Mouse (Mus musculus): ENCODE results near the gene Psph. TPM values are rescaled to one million over a fixed set of nuclear protein-coding genes. Genes with fewer than 3 reads are reported as not detected.
"Not testable (repeated sequence)": the region's sequence is repeated elsewhere in the genome, so short reads cannot be mapped to it uniquely, and the experiment has no call there.

Gene Psph
- 13.3 and 14.2 TPM in 2 replicates for polyA plus RNA-seq (2012; rRNA removed)

DNA sequence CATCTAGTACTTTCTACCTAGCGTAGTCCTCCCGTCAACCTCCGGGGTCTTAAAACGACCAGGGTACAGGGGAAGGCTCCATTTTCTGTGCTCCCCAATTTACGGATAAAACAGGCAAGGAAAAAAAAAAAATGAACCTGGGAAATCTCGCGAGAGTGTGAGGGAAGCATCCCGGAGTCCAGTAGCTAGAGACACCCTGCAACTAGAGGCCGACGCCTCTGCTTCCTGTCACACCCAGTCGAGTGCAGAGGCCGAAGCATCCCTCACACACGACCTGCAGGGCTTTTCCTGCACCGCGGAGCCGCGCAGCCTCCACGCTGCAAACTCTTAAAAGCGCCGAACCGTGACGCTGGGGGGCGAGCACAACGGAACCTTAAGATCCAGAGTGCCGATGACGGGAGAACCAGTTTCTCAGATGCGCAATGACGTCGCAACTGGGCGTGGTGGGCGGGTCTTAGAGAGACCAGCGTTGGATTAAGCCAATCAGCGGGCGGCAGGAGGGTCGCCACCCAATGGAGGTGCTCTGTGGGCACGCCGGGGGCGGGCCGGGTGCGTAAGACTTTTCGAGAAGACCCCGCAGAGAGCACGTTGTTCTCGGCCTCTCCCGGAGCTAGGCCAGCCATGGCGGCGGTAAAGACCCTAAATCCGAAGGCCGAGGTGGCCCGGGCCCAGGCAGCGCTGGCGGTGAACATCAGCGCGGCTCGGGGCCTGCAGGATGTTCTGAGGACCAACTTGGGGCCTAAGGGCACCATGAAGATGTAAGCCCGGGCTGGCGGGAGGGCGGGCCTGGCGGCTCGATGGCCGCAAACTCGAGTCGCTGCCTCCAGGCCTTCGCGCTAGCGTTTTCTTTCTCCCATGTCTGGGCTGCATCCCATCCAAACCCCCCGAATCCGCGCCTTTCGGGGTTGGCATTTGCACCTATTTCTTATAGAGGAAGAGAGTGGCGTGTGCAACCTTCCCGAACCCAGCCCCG lies at the start of gene Psph:
TSS of gene Psph (minus strand) at position 632 of the 973 bp plus-strand sequence.
- peak; percentile 92 to 97 for DNase-seq (ENCODE audit: low read depth in 1 of 2, low spot score in 2 of 2)
- WGBS = under 1% methylated on average over 73 of the region's 73 CpGs
- TF ChIP-seq POLR2A (IDR thresholded peaks at IDR 0.05; ENCODE audit: low read depth, low read length) (peak; percentile 48), CTCF (IDR thresholded peaks at IDR 0.05; ENCODE audit: extremely low read depth, insufficient read depth, insufficient read length, insufficient replicate concordance) (no peak)

DNA sequence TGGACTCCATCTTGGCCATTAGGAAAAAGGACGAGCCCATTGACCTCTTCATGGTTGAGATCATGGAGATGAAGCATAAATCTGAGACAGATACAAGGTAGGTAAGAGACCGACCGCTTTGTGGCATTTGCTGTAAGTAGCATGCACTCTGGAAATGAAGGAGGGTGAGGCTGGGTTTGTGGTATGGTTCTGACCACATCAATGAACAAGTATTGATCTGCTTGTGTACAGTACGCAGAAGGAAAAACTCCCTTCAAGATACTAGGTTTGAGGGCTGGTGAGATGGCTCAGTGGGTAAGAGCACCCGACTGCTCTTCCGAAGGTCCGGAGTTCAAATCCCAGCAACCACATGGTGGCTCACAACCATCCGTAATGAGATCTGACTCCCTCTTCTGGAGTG lies 3.3 kb upstream of the Psph start:
- 87% methylated on average over 7 of the region's 8 CpGs for WGBS
- H3K4me1 ChIP-seq (ENCODE audit: control insufficient read depth, insufficient read depth, insufficient read length); H3K27me3 ChIP-seq (ENCODE audit: control insufficient read depth, insufficient read depth, low read length); H3K27ac ChIP-seq (ENCODE audit: insufficient read depth, low read length); H3K4me3 ChIP-seq (ENCODE audit: extremely low read depth, insufficient read depth, insufficient read length): not testable (repeated sequence)
- H3K36me3 ChIP-seq (ENCODE audit: control insufficient read depth, insufficient read depth, low read length) = peaks cover 45% of the 10 kb centered on the region
- peak in 1 of 2 experiments; percentile 54 for DNase-seq (ENCODE audit: low read depth in 1 of 2, low spot score in 2 of 2)

More for the DNA sequence above, at the start of gene Psph:
- H3K27me3 ChIP-seq (ENCODE audit: control insufficient read depth, insufficient read depth, low read length) = no peaks in the 10 kb centered on the region
- peaks cover 26% of the 10 kb centered on the region for H3K36me3 ChIP-seq (ENCODE audit: control insufficient read depth, insufficient read depth, low read length)
- no peaks in the 10 kb centered on the region for H3K4me1 ChIP-seq (ENCODE audit: control insufficient read depth, insufficient read depth, insufficient read length)
- H3K27ac ChIP-seq (ENCODE audit: insufficient read depth, low read length) = peak within 1 kb of the TSS; percentile 97
- peak within 1 kb of the TSS; percentile 85 for H3K4me3 ChIP-seq (ENCODE audit: extremely low read depth, insufficient read depth, insufficient read length)

DNA sequence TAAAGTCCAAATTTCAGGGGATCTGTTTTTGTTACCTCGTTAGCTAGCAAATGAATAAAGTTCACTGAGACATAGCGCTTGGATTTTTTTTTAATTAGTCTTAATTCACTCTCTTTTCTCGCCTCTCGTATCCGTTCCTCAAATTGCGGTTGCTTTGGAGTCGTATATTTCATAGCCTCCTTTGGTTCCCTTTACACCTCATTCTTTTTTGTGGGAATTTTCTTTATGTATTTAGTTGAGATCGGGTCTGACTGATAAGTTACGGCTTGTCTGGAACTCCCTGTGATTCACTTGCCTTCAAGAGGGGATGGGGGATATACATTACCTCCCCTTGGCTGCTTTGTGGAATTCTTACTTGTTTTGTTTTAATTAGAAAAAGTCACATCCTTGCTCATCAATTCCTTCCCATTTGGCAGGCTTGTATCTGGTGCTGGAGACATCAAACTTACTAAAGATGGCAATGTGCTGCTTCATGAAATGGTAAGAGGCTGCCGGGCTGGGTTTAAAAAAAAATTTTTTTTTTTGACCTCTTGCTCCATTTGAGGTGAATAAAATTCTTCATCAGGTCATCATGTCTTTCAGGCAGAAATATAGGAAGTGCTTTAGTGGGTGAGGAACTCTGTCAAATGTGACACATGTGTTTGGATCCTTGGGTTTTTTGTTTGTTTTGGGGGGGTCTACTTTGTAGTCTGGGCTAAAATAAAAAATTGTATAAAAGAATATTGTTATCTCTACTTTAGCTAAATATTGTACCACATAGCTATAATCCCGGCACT lies 757 bp upstream of the Psph start:
- Histone ChIP-seq H3K27ac (ENCODE audit: insufficient read depth, low read length) (no peak overlapping the region), H3K36me3 (ENCODE audit: control insufficient read depth, insufficient read depth, low read length) (peaks cover 31% of the 10 kb centered on the region), H3K4me1 (ENCODE audit: control insufficient read depth, insufficient read depth, insufficient read length) (no peaks in the 10 kb centered on the region), H3K27me3 (ENCODE audit: control insufficient read depth, insufficient read depth, low read length) (no peaks in the 10 kb centered on the region), H3K4me3 (ENCODE audit: extremely low read depth, insufficient read depth, insufficient read length) (peak overlapping the region; percentile 85)
- 11% methylated on average over 11 of the region's 11 CpGs for WGBS
- TF ChIP-seq CTCF (IDR thresholded peaks at IDR 0.05; ENCODE audit: extremely low read depth, insufficient read depth, insufficient read length, insufficient replicate concordance) (no peak), POLR2A (IDR thresholded peaks at IDR 0.05; ENCODE audit: low read depth, low read length) (no peak)
- no peak for DNase-seq (ENCODE audit: low read depth in 1 of 2, low spot score in 2 of 2)

DNA sequence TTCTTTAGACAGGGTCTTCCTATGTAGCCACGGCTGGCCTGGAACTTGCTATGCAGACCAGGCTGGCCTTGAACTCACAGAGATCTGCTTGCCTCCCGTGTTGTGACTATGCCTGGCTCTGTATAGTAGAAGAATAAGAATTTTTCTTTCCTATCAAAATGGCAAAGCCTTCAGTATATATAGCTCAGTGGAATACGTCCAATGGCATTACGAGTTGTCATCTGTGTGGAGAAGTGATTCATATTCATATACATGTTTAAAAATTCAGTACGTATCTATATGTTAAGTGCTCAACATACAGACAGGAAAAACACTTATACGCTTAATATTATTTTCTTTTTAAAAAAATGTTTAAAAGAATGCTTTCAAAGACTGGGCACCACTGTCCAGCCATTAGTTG lies 1.1 kb downstream of the Psph start:
- 81% methylated on average over 6 of the region's 6 CpGs for WGBS
- no peak overlapping the region for H3K27ac ChIP-seq (ENCODE audit: insufficient read depth, low read length)

DNA sequence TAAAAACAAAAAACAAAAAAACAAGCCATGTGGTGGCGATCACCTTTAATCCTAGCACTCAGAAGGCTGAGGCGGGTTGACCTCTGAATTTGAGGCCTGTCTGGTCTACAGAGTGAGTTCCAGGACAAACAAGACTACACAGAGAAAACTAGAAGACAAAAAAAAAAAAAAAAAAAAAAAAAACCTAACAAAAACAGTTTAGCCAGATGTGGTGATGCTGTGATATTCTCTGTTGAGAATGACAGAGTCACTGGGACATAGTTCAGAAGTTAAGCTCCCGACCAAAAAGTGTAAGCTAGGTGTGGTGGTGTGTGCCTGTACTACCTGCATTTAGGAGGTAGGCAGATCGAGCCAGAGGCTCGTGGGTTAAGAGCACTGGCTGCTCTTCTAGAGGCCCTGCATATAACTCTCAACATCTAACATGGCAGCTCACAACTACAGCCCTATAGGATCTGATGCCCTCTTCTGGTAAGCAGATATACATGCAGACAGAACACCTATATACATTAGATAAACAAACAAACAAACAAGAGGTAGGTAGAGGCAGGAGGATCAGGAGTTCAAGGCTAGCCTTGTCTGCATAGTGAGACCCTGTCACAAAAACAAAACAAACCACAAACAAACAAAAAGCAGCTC lies 1.9 kb downstream of the Psph start:
- Histone ChIP-seq H3K4me3 (ENCODE audit: extremely low read depth, insufficient read depth, insufficient read length) (no peak overlapping the region), H3K27ac (ENCODE audit: insufficient read depth, low read length) (no peak overlapping the region), H3K27me3 (ENCODE audit: control insufficient read depth, insufficient read depth, low read length) (no peaks in the 10 kb centered on the region), H3K36me3 (ENCODE audit: control insufficient read depth, insufficient read depth, low read length) (peaks cover 16% of the 10 kb centered on the region), H3K4me1 (ENCODE audit: control insufficient read depth, insufficient read depth, insufficient read length) (no peaks in the 10 kb centered on the region)
- TF ChIP-seq POLR2A (IDR thresholded peaks at IDR 0.05; ENCODE audit: low read depth, low read length) (no peak), CTCF (IDR thresholded peaks at IDR 0.05; ENCODE audit: extremely low read depth, insufficient read depth, insufficient read length, insufficient replicate concordance) (no peak)
- 93% methylated on average over 5 of the region's 5 CpGs for WGBS
- DNase-seq (ENCODE audit: low read depth in 1 of 2, low spot score in 2 of 2) = no peak

More for the DNA sequence above, 1.1 kb downstream of the Psph start:
- Histone ChIP-seq H3K36me3 (ENCODE audit: control insufficient read depth, insufficient read depth, low read length) (peaks cover 20% of the 10 kb centered on the region), H3K27me3 (ENCODE audit: control insufficient read depth, insufficient read depth, low read length) (no peaks in the 10 kb centered on the region), H3K4me3 (ENCODE audit: extremely low read depth, insufficient read depth, insufficient read length) (no peak overlapping the region), H3K4me1 (ENCODE audit: control insufficient read depth, insufficient read depth, insufficient read length) (no peaks in the 10 kb centered on the region)
- no peak for DNase-seq (ENCODE audit: low read depth in 1 of 2, low spot score in 2 of 2)
- no peak for TF ChIP-seq POLR2A (IDR thresholded peaks at IDR 0.05; ENCODE audit: low read depth, low read length)
- no peak for TF ChIP-seq CTCF (IDR thresholded peaks at IDR 0.05; ENCODE audit: extremely low read depth, insufficient read depth, insufficient read length, insufficient replicate concordance)

DNA sequence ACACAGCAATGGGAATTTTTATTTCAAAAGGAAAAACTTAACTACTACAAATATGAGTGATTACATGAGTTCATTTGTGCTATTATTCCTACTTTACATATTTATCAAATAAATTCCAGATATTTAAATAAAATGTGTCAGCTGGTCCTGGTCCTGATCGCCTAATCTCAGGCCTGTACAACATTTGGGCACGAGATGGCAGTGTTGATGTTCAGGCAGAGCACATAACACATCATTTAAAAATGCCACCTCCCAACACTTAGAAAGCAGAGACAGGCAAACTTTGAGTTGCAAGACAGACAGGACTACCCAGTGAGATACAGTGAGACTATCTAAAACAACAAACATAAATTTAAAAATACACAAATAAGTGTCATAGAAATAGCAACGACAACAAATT lies 5.0 kb downstream of the Psph start:
- H3K36me3 ChIP-seq (ENCODE audit: control insufficient read depth, insufficient read depth, low read length) = no peaks in the 10 kb centered on the region
- 40% methylated on average over 3 of the region's 3 CpGs for WGBS
- TF ChIP-seq CTCF (IDR thresholded peaks at IDR 0.05; ENCODE audit: extremely low read depth, insufficient read depth, insufficient read length, insufficient replicate concordance) (0 out of 2 replicates have a peak, but pooled peaks have one; percentile 28), POLR2A (IDR thresholded peaks at IDR 0.05; ENCODE audit: low read depth, low read length) (no peak)

More for the DNA sequence above, 5.0 kb downstream of the Psph start:
- Histone ChIP-seq H3K4me1 (ENCODE audit: control insufficient read depth, insufficient read depth, insufficient read length) (no peaks in the 10 kb centered on the region), H3K4me3 (ENCODE audit: extremely low read depth, insufficient read depth, insufficient read length) (no peak overlapping the region), H3K27me3 (ENCODE audit: control insufficient read depth, insufficient read depth, low read length) (no peaks in the 10 kb centered on the region), H3K27ac (ENCODE audit: insufficient read depth, low read length) (no peak overlapping the region)
- peak in 1 of 2 experiments; percentile 12 for DNase-seq (ENCODE audit: low read depth in 1 of 2, low spot score in 2 of 2)
